In genomic region chr4:150605804-150606203, GRCm38 (mm10) we compare ENCODE assay signal across 9 mouse cellular contexts. TPM values are rescaled to one million over a fixed set of nuclear protein-coding genes. Genes with fewer than 3 reads are reported as not detected.
DNase-seq lines count a peak whose midpoint lies in the region; ATAC-seq lines count a peak whose summit lies in the region.
"Had no signal": no experiment of that assay in that cellular context is flagged by ENCODE, and none has a peak within 500 bp of the region (broad histone marks: within the 10 kb centered on the region; RNA-seq: fewer than 3 reads in every experiment).

No protein-coding gene starts in this region.

- no peaks in the 10 kb centered on the region for H3K4me1 ChIP-seq in embryonic facial prominence, embryonic 12.5 days
- H3K4me1 ChIP-seq in hindbrain, embryonic 15.5 days (replicated peaks), result peaks cover 55% of the 10 kb centered on the region

- no peak overlapping the region for H3K9ac ChIP-seq in embryonic facial prominence, embryonic 12.5 days
- no peak overlapping the region for H3K9ac ChIP-seq in hindbrain, embryonic 15.5 days

- no peaks in the 10 kb centered on the region for H3K9me3 ChIP-seq in embryonic facial prominence, embryonic 12.5 days
- no peaks in the 10 kb centered on the region for H3K9me3 ChIP-seq in hindbrain, embryonic 15.5 days

- 0 out of 2 replicates have a peak overlapping the region, but pooled peaks have one; percentile 5 for H3K27ac ChIP-seq in embryonic facial prominence, embryonic 12.5 days
- H3K27ac ChIP-seq in hindbrain, embryonic 15.5 days (replicated peaks), result peak overlapping the region; percentile 82

- H3K27me3 ChIP-seq in embryonic facial prominence, embryonic 12.5 days, result no peaks in the 10 kb centered on the region
- no peaks in the 10 kb centered on the region for H3K27me3 ChIP-seq in hindbrain, embryonic 15.5 days

- peak; percentile 49 for DNase-seq in layer of hippocampus, adult 11-12 months (ENCODE audit: low spot score)
- no peak for DNase-seq in layer of hippocampus, adult 8-10 months (ENCODE audit: low spot score in 2 of 2)
- DNase-seq in frontal cortex, postnatal 36 days (ENCODE audit: low spot score in 2 of 2), result no peak
- no peak for DNase-seq in thymus, postnatal 25 days
- DNase-seq in spleen, postnatal 10 days (ENCODE audit: low spot score in 2 of 2), result no peak
- DNase-seq: gastrocnemius, postnatal 14 days had no signal

- H3K36me3 ChIP-seq in embryonic facial prominence, embryonic 12.5 days, result peaks cover 7% of the 10 kb centered on the region
- no peaks in the 10 kb centered on the region for H3K36me3 ChIP-seq in hindbrain, embryonic 15.5 days

- WGBS in embryonic facial prominence, embryonic 12.5 days, result 86% methylated on average over 3 of the region's 3 CpGs
- WGBS in hindbrain, embryonic 15.5 days, result 87% methylated on average over 3 of the region's 3 CpGs

- H3K4me3 ChIP-seq in embryonic facial prominence, embryonic 12.5 days, result no peak overlapping the region
- no peak overlapping the region for H3K4me3 ChIP-seq in hindbrain, embryonic 15.5 days

- no peak for ATAC-seq in embryonic facial prominence, embryonic 12.5 days (ENCODE audit: insufficient number of reproducible peaks, insufficient read depth, low FRiP score, low TSS enrichment)
- no peak for ATAC-seq in hindbrain, embryonic 15.5 days (ENCODE audit: low FRiP score, low read depth)
- peak; percentile 66 for ATAC-seq in monocyte, adult 5-6 weeks (replicated peaks; ENCODE audit: insufficient number of reproducible peaks, low FRiP score, low TSS enrichment, poor library complexity, severe bottlenecking)

- H3K4me2 ChIP-seq in embryonic facial prominence, embryonic 12.5 days (replicated peaks), result no peak overlapping the region
- H3K4me2 ChIP-seq in hindbrain, embryonic 15.5 days, result no peak overlapping the region

RNA-seq across cellular contexts. Expression of gene Slc45a1, which starts 46.2 kb away (rescaled TPM):
- total RNA-seq in layer of hippocampus, adult 8-10 months (2022), result 10 to 100 TPM; 36.2 to 45.2 (median 44.1) TPM
- polyA plus RNA-seq in embryonic facial prominence, embryonic 12.5 days (2016; fragmentation: Nextera tagmentation; extraction: Ambion mirVana), result 1.3 and 1.5 TPM in 2 replicates
- 37.6 and 43.4 TPM in 2 replicates for polyA plus RNA-seq in hindbrain, embryonic 15.5 days (2015; fragmentation: Nextera tagmentation; extraction: Ambion mirVana)
- not detected in 3 replicates for total RNA-seq in monocyte, adult 5-6 weeks (2017)
- total RNA-seq: gastrocnemius, postnatal 14 days had no signal

Comparison
In these comparisons a context has a peak if more than half of its experiments do, and no peak if none do; other contexts are left out.
1. RNA of gene Slc45a1, which starts 46.2 kb away (total RNA-seq): 36.2 to 45.2 TPM in layer of hippocampus, adult 8-10 months; not detected in monocyte, adult 5-6 weeks; every median in the first group is over 10 times any median in the second.